Mouse (Mus musculus) left cerebral cortex, adult 8-10 months (tissue): Measurements from ENCODE around the gene Adamts14. TPM values are rescaled to one million over a fixed set of nuclear protein-coding genes. Genes with fewer than 3 reads are reported as not detected.

Experiments used
- DNase-seq, 2 experiments: peaks; one replicate each; pipeline ENCODE4 v3.0.0; 2022; ENCODE audit warnings: low spot score in 2 of 2
- total RNA-seq, 4 experiments: library from RNA; stranded (reverse); gene quantifications; 2 replicates each; pipeline ENCODE4 v1.2.4; 2022

The Adamts14 gene
- total RNA-seq, 4 experiments from 2014 or later, result 0.09 to 0.27 (median 0.18) TPM

GRCm38 (mm10) chr10:61275669-61276110 is 2.5 kb upstream of the Adamts14 start:
- DNase-seq, result no peak

- no peak for DNase-seq
These were observed 1.3 kb upstream of the Adamts14 start for GRCm38 (mm10) chr10:61274532-61274931.

- DNase-seq, result no peak
These were observed 592 bp upstream of the Adamts14 start for GRCm38 (mm10) chr10:61273844-61274215.

GRCm38 (mm10) chr10:61272631-61273030 is 607 bp downstream of the Adamts14 start:
- DNase-seq, result no peak

GRCm38 (mm10) chr10:61272089-61272626 is 1.1 kb downstream of the Adamts14 start:
- DNase-seq, result no peak

GRCm38 (mm10) chr10:61267378-61267777 is 5.9 kb downstream of the Adamts14 start:
- DNase-seq, result no peak

- no peak for DNase-seq
These were observed 9.6 kb downstream of the Adamts14 start for GRCm38 (mm10) chr10:61263606-61264005.

GRCm38 (mm10) chr10:61261229-61262156 is 11.7 kb downstream of the Adamts14 start:
- no peak for DNase-seq

GRCm38 (mm10) chr10:61258131-61258530 is 15.1 kb downstream of the Adamts14 start:
- DNase-seq, result peak in 1 of 2 experiments; percentile 36

GRCm38 (mm10) chr10:61256665-61257064 is 16.6 kb downstream of the Adamts14 start:
- no peak for DNase-seq

GRCm38 (mm10) chr10:61255190-61255589 is 18.0 kb downstream of the Adamts14 start:
- no peak for DNase-seq

GRCm38 (mm10) chr10:61254761-61255160 is 18.5 kb downstream of the Adamts14 start:
- peak in 1 of 2 experiments; percentile 27 for DNase-seq

GRCm38 (mm10) chr10:61249951-61250350 is 23.3 kb downstream of the Adamts14 start:
- no peak for DNase-seq

- no peak for DNase-seq
These were observed 24.6 kb downstream of the Adamts14 start for GRCm38 (mm10) chr10:61248596-61249114.

- DNase-seq, result peak; percentile 31 to 81
These were observed 26.9 kb downstream of the Adamts14 start for GRCm38 (mm10) chr10:61246288-61246687.

- no peak for DNase-seq
These were observed 31.2 kb downstream of the Adamts14 start for GRCm38 (mm10) chr10:61241961-61242421.

- DNase-seq, result no peak
These were observed 32.9 kb downstream of the Adamts14 start for GRCm38 (mm10) chr10:61240108-61240920.

GRCm38 (mm10) chr10:61237391-61237785 is 35.9 kb downstream of the Adamts14 start:
- DNase-seq, result no peak

GRCm38 (mm10) chr10:61236683-61237390 is 36.4 kb downstream of the Adamts14 start:
- no peak for DNase-seq

- no peak for DNase-seq
These were observed 37.5 kb downstream of the Adamts14 start for GRCm38 (mm10) chr10:61235677-61236267.
